Mouse (Mus musculus) left cerebral cortex, postnatal 25 days (tissue): ENCODE measurements at regions not wholly inside any gene's neighbourhood (a gene's known extent, or its start where the extent isn't known, plus 50 kb on each side); places are given as distances from the start of the nearest gene placed in this dataset.

ENCODE experiments used
- microRNA-seq, 2 experiments: library from miRNA; unstranded; fragments of <30 nt; microRNA quantifications; one replicate each; pipeline ENCODE4 v1.2.0; 2022

Small RNA genes in the stretch of these regions (microRNA-seq; reads per million reads assigned to microRNA genes)
- 0 reads per million in 2 experiments for gene Mir6351
